Mouse (Mus musculus) 3T3-L1 (cell line): ENCODE measurements around the gene Col16a1.

Experiments
- DNase-seq: peaks from one replicate; pipeline ENCODE4 v3.0.0-alpha.2; 2015; ENCODE audit warnings: low read depth, low spot score

Col16a1 gene

GRCm38 (mm10) chr4:130044211-130044610 is 3.4 kb upstream of the Col16a1 start:
- DNase-seq: peak; percentile 75

- DNase-seq: peak; percentile 35
Observed at GRCm38 (mm10) chr4:130045609-130046008, 2.0 kb upstream of the Col16a1 start.

- peak; percentile 48 for DNase-seq
Observed at GRCm38 (mm10) chr4:130048203-130048479, 501 bp downstream of the Col16a1 start.

GRCm38 (mm10) chr4:130050056-130050824 is 2.6 kb downstream of the Col16a1 start:
- DNase-seq: peak; percentile 99

- DNase-seq: no peak
Observed at GRCm38 (mm10) chr4:130052283-130052682, 4.6 kb downstream of the Col16a1 start.

GRCm38 (mm10) chr4:130053111-130053510 is 5.5 kb downstream of the Col16a1 start:
- DNase-seq: no peak

GRCm38 (mm10) chr4:130054727-130055126 is 7.1 kb downstream of the Col16a1 start:
- DNase-seq: no peak

- no peak for DNase-seq
Observed at GRCm38 (mm10) chr4:130055160-130056010, 7.7 kb downstream of the Col16a1 start.

- DNase-seq: no peak
Observed at GRCm38 (mm10) chr4:130056011-130056322, 8.3 kb downstream of the Col16a1 start.

GRCm38 (mm10) chr4:130056471-130056870 is 8.8 kb downstream of the Col16a1 start:
- no peak for DNase-seq

- DNase-seq: no peak
Observed at GRCm38 (mm10) chr4:130060937-130061336, 13.3 kb downstream of the Col16a1 start.

- no peak for DNase-seq
Observed at GRCm38 (mm10) chr4:130063191-130063590, 15.6 kb downstream of the Col16a1 start.

- peak; percentile 64 for DNase-seq
Observed at GRCm38 (mm10) chr4:130066816-130067215, 19.2 kb downstream of the Col16a1 start.

- no peak for DNase-seq
Observed at GRCm38 (mm10) chr4:130070523-130070922, 22.9 kb downstream of the Col16a1 start.

- DNase-seq: no peak
Observed at GRCm38 (mm10) chr4:130071758-130072157, 24.1 kb downstream of the Col16a1 start.

- DNase-seq: no peak
Observed at GRCm38 (mm10) chr4:130073367-130073766, 25.7 kb downstream of the Col16a1 start.

GRCm38 (mm10) chr4:130074761-130075515 is 27.3 kb downstream of the Col16a1 start:
- DNase-seq: peak; percentile 71

- DNase-seq: no peak
Observed at GRCm38 (mm10) chr4:130076856-130077255, 29.2 kb downstream of the Col16a1 start.

GRCm38 (mm10) chr4:130078816-130079485 is 31.3 kb downstream of the Col16a1 start:
- DNase-seq: no peak

GRCm38 (mm10) chr4:130079521-130079920 is 31.9 kb downstream of the Col16a1 start:
- no peak for DNase-seq

- peak; percentile 26 for DNase-seq
Observed at GRCm38 (mm10) chr4:130081345-130082190, 33.9 kb downstream of the Col16a1 start.
